Mouse (Mus musculus) MEL (cell line): ENCODE results near the gene Lamc3.

ENCODE experiments used
- CTCF ChIP-seq, 3 experiments: IDR thresholded peaks in 2 of 3; conservative IDR thresholded peaks in 1 of 3; 2 replicates each; pipeline ENCODE4 v1.5.1; 2011 to 2012; ENCODE audit warnings: low read length in 3 of 3, low read depth in 2 of 3, mild to moderate bottlenecking in 2 of 3, improper control_type of control experiment in 1 of 3, inconsistent platforms in 1 of 3, mixed read lengths in 1 of 3, moderate library complexity in 1 of 3; ENCODE audit not compliant: control insufficient read depth in 1 of 3, insufficient read depth in 1 of 3, poor library complexity in 1 of 3, severe bottlenecking in 1 of 3
- EP300 ChIP-seq, 2 experiments: IDR thresholded peaks; 2 replicates each; pipeline ENCODE4 v1.6.1; 2011; ENCODE audit warnings: improper control_type of control experiment in 2 of 2, low read length in 2 of 2, low read depth in 1 of 2, mild to moderate bottlenecking in 1 of 2
- JUND ChIP-seq: IDR thresholded peaks from 2 replicates; pipeline ENCODE4 v1.6.1; 2011; ENCODE audit warnings: low read depth, mild to moderate bottlenecking, improper control_type of control experiment, low read length
- MAFK ChIP-seq: IDR thresholded peaks from 2 replicates; pipeline ENCODE4 v1.6.1; 2011; ENCODE audit warnings: low read depth, mild to moderate bottlenecking, low read length, improper control_type of control experiment, borderline replicate concordance
- MEF2A ChIP-seq: IDR thresholded peaks from 2 replicates; pipeline ENCODE4 v1.6.1; 2014; ENCODE audit warnings: low read depth, mild to moderate bottlenecking, inconsistent platforms, low read length, improper control_type of control experiment; ENCODE audit not compliant: poor library complexity, insufficient replicate concordance, severe bottlenecking; ENCODE audit errors: extremely low read depth
- NELFE ChIP-seq: IDR thresholded peaks from 2 replicates; pipeline ENCODE4 v1.6.1; 2011; ENCODE audit warnings: low read depth, low read length, improper control_type of control experiment
- POLR2A ChIP-seq, 2 experiments: IDR thresholded peaks; 2 replicates each; pipeline ENCODE4 v1.6.1; 2011 to 2012; ENCODE audit warnings: low read length in 2 of 2, mild to moderate bottlenecking in 2 of 2, control low read depth in 1 of 2, improper control_type of control experiment in 1 of 2, low read depth in 1 of 2, moderate library complexity in 1 of 2; ENCODE audit not compliant: control insufficient read depth in 1 of 2, insufficient read depth in 1 of 2, poor library complexity in 1 of 2
- POLR2AphosphoS5 ChIP-seq: IDR thresholded peaks from 2 replicates; pipeline ENCODE4 v1.6.1; 2012; ENCODE audit warnings: low read depth, borderline replicate concordance, mild to moderate bottlenecking, inconsistent platforms, low read length, moderate library complexity, mixed read lengths
- RAD21 ChIP-seq: IDR thresholded peaks from 2 replicates; pipeline ENCODE4 v1.6.1; 2011; ENCODE audit warnings: mild to moderate bottlenecking, low read depth, low read length, improper control_type of control experiment
- RCOR1 ChIP-seq: IDR thresholded peaks from 2 replicates; pipeline ENCODE4 v1.6.1; 2012; ENCODE audit warnings: low read depth, mild to moderate bottlenecking, inconsistent platforms, low read length, improper control_type of control experiment
- USF1 ChIP-seq: IDR thresholded peaks from 2 replicates; pipeline ENCODE4 v1.6.1; 2014; ENCODE audit warnings: low read depth, mild to moderate bottlenecking, inconsistent platforms, low read length, improper control_type of control experiment, moderate library complexity
- ZC3H11A ChIP-seq: IDR thresholded peaks from 2 replicates; pipeline ENCODE4 v1.6.1; 2012; ENCODE audit warnings: low read depth, mild to moderate bottlenecking, inconsistent platforms, low read length, improper control_type of control experiment
- ZNF384 ChIP-seq: IDR thresholded peaks from 2 replicates; pipeline ENCODE4 v1.6.1; 2012; ENCODE audit warnings: low read depth, mild to moderate bottlenecking, inconsistent platforms, low read length, improper control_type of control experiment

DNA sequence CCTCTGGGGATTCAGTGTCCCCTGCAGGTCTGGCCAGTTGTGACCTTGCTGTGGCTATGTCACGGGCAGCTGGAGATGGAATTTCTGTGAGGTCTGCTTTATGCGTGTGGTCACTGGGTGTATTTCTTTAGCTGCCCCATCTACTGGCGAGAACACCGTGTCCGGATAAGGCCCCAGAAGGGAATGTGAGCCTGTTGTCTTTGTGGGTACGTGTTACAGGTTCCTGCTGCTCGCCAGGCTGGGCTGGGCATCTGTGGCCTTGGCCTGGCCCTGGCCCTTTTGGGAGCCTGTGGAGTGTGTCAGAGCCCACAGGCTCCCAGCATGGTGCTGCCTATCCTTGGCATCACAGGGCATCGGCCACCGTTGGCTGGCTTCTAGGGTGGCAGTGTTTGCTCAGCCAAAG, 67.7 kb downstream of the Lamc3 start:
- TF ChIP-seq RAD21 = no peak
- no peak for TF ChIP-seq POLR2A (IDR thresholded peaks at IDR 0.05; ENCODE audit: control insufficient read depth in 1 of 2, insufficient read depth in 1 of 2, low read depth in 1 of 2, low read length in 2 of 2, poor library complexity in 1 of 2)
- no peak for TF ChIP-seq NELFE
- TF ChIP-seq EP300 (IDR thresholded peaks at IDR 0.05; ENCODE audit: low read depth in 1 of 2, low read length in 2 of 2) = no peak
- no peak for TF ChIP-seq MAFK
- TF ChIP-seq RCOR1 = no peak
- TF ChIP-seq MEF2A = no peak
- no peak for TF ChIP-seq CTCF (IDR thresholded peaks at IDR 0.05 in 2 of 3, conservative IDR thresholded peaks at IDR 0.05 in 1 of 3; ENCODE audit: control insufficient read depth in 1 of 3, insufficient read depth in 1 of 3, low read depth in 2 of 3, low read length in 3 of 3, poor library complexity in 1 of 3, severe bottlenecking in 1 of 3)
- TF ChIP-seq USF1 = no peak
- no peak for TF ChIP-seq ZNF384
- no peak for TF ChIP-seq ZC3H11A
- no peak for TF ChIP-seq POLR2AphosphoS5
- TF ChIP-seq JUND = no peak
